Mouse (Mus musculus) limb, embryonic 11.5 days (tissue): ENCODE results near the gene H2-T24. TPM values are rescaled to one million over a fixed set of nuclear protein-coding genes. Genes with fewer than 3 reads are reported as not detected.

ENCODE experiments used
- ATAC-seq: fragments of 200-750 bp; cut with Nextera tagmentation; 2 replicates; pipeline ENCODE4 v1.8.0; 2017; ENCODE audit warnings: low read depth; ENCODE audit not compliant: insufficient number of reproducible peaks, low FRiP score, low TSS enrichment
- DNase-seq: peaks from one replicate; pipeline ENCODE4 v3.0.0-alpha.2; 2015; ENCODE audit warnings: low spot score
- H3K27ac ChIP-seq: fragments of 300-500 bp; sonication (generic); replicated peaks from 2 replicates; pipeline ENCODE4 v1.5.1; 2014; ENCODE audit warnings: low read depth, mild to moderate bottlenecking, low read length
- H3K27me3 ChIP-seq: fragments of 300-500 bp; sonication (generic); 2 replicates; pipeline ENCODE4 v1.6.1; 2014; ENCODE audit warnings: mild to moderate bottlenecking, low read length, mixed read lengths; ENCODE audit not compliant: control insufficient read depth, insufficient read depth
- H3K36me3 ChIP-seq: fragments of 300-500 bp; sonication (generic); 2 replicates; pipeline ENCODE4 v1.6.1; 2014; ENCODE audit warnings: mild to moderate bottlenecking, low read length, moderate library complexity, mixed read lengths; ENCODE audit not compliant: control insufficient read depth, insufficient read depth
- H3K4me1 ChIP-seq: fragments of 300-500 bp; sonication (generic); 2 replicates; pipeline ENCODE4 v1.6.1; 2014; ENCODE audit warnings: low read length, mixed read lengths; ENCODE audit not compliant: control insufficient read depth, insufficient read depth
- H3K4me2 ChIP-seq: fragments of 300-500 bp; sonication (generic); 2 replicates; pipeline ENCODE4 v1.6.1; 2014; ENCODE audit warnings: low read depth, mild to moderate bottlenecking, moderate library complexity; ENCODE audit not compliant: severe bottlenecking
- H3K4me3 ChIP-seq: fragments of 300-500 bp; sonication (generic); 2 replicates; pipeline ENCODE4 v1.5.1; 2014; ENCODE audit warnings: low read depth, low read length
- H3K9ac ChIP-seq: fragments of 300-500 bp; sonication (generic); 2 replicates; pipeline ENCODE4 v1.6.1; 2014; ENCODE audit warnings: mild to moderate bottlenecking, low read length
- H3K9me3 ChIP-seq: fragments of 300-500 bp; sonication (generic); 2 replicates; pipeline ENCODE4 v1.6.1; 2016; ENCODE audit warnings: low read length; ENCODE audit not compliant: control insufficient read depth
- WGBS: fragments of 180-500 bp; shearing (Covaris S2); extraction: QIAGEN DNeasy Blood & Tissue Kit; methylation state at CpG from one replicate; pipeline ENCODE4 v1.1.7; 2014; 5-methylcytosine and 5-hydroxymethylcytosine counted together
- polyA plus RNA-seq: library from polyadenylated mRNA; unstranded; fragments of >200 nt; fragmentation: Nextera tagmentation; extraction: Ambion mirVana; gene quantifications from 2 replicates; pipeline ENCODE4 v1.2.1, GENCODE M21; 2014

Gene H2-T24
- polyA plus RNA-seq, 1 experiment from 2014 or later = 2.3 TPM

GRCm38 (mm10) chr17:35991781-35992180 is 28.6 kb downstream of the H2-T24 start:
- WGBS = 58% methylated on average over 10 of the region's 10 CpGs
- peaks cover 7% of the 10 kb centered on the region; the same call in 1 of the 2 replicates for H3K4me1 ChIP-seq
- H3K27ac ChIP-seq = no peak overlapping the region
- ATAC-seq (no peak), DNase-seq (no peak)
- no peak overlapping the region for H3K4me3 ChIP-seq
- H3K9ac ChIP-seq = no peak overlapping the region
- peaks cover 6% of the 10 kb centered on the region; the same call in 1 of the 2 replicates for H3K36me3 ChIP-seq
- H3K27me3 ChIP-seq = no peaks in the 10 kb centered on the region
- no peaks in the 10 kb centered on the region for H3K9me3 ChIP-seq
- no peak overlapping the region for H3K4me2 ChIP-seq

DNA sequence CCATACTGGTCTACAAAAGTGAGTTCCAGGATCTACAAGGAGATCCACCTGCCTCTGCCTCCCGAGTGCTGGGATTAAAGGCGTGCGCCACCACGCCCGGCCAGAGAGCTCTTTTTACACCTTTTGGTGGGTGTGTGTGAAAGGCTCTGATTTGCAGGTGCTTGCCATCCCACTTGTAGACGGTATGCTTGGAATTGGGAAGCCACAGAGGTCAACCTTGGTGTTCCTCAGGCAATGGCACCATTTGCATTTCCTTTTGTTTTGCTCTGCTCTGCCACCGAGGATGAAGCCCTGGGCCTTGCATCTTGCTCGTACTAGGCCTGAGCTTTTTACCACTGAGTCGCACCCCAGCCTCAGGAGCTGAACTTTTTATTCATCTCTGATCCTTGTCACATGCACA is 38.6 kb downstream of the H2-T24 start:
- ATAC-seq (no peak), DNase-seq (no peak)
- no peaks in the 10 kb centered on the region for H3K27me3 ChIP-seq
- 92% methylated on average over 9 of the region's 9 CpGs for WGBS
- H3K9me3 ChIP-seq = no peaks in the 10 kb centered on the region
- H3K4me3 ChIP-seq = no peak overlapping the region; the same call in 1 of the 2 replicates
- H3K27ac ChIP-seq = no peak overlapping the region
- no peak overlapping the region for H3K4me2 ChIP-seq
- peaks cover 17% of the 10 kb centered on the region; the same call in 1 of the 2 replicates for H3K36me3 ChIP-seq
- H3K9ac ChIP-seq = no peak overlapping the region
- peaks cover 10% of the 10 kb centered on the region for H3K4me1 ChIP-seq

GRCm38 (mm10) chr17:35980363-35980754 is 40.0 kb downstream of the H2-T24 start:
- under 1% methylated on average over 29 of the region's 29 CpGs for WGBS
- Histone ChIP-seq H3K9ac (peak overlapping the region; percentile 77), H3K4me1 (peaks cover 10% of the 10 kb centered on the region), H3K27me3 (no peaks in the 10 kb centered on the region), H3K9me3 (no peaks in the 10 kb centered on the region), H3K27ac (peak overlapping the region; percentile 90), H3K4me3 (peak overlapping the region; percentile 82), H3K36me3 (peaks cover 17% of the 10 kb centered on the region; the same call in 1 of the 2 replicates), H3K4me2 (peak overlapping the region; percentile 90)
- DNase-seq (peak; percentile 60), ATAC-seq (peak; percentile 28; the same call in 1 of the 2 replicates)

DNA sequence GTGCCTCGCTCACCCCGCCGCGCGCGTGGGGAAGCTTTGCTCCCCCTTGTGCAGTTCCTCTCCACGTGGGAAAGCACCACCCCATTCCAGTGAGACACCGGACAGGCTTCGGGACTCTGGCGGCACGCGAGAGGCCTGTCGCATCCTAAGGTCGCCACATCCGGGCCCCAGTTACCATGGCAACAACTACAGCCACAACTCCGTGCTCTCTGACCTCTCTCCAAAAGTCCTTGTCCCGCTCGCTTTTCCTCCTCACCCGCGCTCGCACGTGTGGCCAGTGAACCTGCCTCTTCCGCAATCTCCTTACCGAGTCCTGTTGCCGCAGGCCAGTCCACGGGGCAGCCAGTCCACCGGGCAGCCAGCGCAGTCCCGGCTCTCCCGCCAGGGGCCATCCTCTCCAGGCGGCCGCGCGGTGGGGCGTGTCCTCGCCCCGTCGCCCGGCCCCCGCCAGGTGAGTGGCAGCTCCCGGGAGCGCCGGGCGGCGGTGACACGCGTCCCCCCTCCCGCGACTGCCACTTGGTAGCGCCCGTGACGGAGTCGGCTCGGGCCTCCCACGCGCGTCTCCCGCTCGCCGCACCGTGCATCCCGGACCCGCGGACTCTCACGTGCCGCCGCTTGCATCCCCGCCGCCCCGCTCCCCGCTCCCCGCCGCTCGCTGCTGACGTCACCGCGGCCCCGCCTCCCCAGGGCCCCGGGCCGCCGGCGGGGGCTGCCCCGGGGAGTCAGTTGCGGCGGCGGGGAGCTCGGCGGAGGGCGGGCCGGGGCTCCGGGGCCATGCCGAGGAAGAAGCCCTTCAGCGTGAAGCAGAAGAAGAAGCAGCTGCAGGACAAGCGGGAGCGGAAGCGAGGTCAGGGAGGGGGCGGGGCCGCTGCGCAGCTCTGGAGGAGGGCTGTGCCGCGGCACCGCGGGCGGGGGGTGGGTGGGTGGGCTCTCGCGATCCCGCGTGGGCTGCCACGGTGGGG is 40.7 kb downstream of the H2-T24 start, which contains the start of the genes Gnl1 and Prr3:
Gnl1 (plus strand) TSS at position 451 of the 962 bp plus-strand sequence.
Prr3 (minus strand) TSS at position 836 of the 962 bp plus-strand sequence.
- peak within 1 kb of the TSS; percentile 90 for H3K4me2 ChIP-seq
- H3K9ac ChIP-seq = peak within 1 kb of the TSS; percentile 77
- H3K4me3 ChIP-seq = peak within 1 kb of the TSS; percentile 82
- no peaks in the 10 kb centered on the region for H3K27me3 ChIP-seq
- peak within 1 kb of the TSS; percentile 90 for H3K27ac ChIP-seq
- peaks cover 15% of the 10 kb centered on the region; the same call in 1 of the 2 replicates for H3K36me3 ChIP-seq
- DNase-seq (peak; percentile 96), ATAC-seq (peak; percentile 81)
- H3K4me1 ChIP-seq = peaks cover 10% of the 10 kb centered on the region
- under 1% methylated on average over 83 of the region's 109 CpGs for WGBS
- no peaks in the 10 kb centered on the region for H3K9me3 ChIP-seq

DNA sequence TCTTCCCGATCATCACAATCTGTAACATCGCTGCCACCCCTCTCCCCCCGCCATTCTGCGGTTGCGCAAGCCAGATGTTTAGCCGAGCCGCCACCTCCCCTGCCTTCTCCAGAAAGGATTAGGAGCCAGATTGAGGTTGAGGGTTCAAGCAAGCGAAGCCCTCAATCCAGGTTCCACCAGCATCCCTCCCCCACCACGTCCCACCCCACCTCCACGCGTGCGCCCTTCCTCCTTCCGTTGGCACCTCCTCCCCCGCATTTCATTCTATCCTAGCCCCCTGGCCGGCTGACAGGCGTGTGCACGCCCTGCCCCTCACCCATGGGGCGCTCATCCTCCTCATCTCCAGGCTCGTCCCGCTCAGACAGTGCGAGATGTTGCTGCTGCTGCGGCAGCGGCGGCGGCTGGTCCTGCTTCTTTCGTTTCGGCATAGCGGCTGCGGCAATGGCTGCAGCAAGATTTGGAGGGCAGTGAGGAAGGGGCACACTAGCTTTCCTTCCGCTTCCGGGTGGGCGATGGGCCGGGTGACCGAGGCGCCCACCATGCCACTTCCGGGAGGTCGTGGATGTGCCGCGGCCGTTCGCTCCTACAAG is 41.5 kb downstream of the H2-T24 start:
- Histone ChIP-seq H3K4me3 (peak overlapping the region; percentile 82), H3K4me1 (peaks cover 10% of the 10 kb centered on the region), H3K9ac (peak overlapping the region; percentile 77), H3K4me2 (peak overlapping the region; percentile 90), H3K27ac (peak overlapping the region; percentile 90), H3K36me3 (peaks cover 16% of the 10 kb centered on the region; the same call in 1 of the 2 replicates), H3K9me3 (no peaks in the 10 kb centered on the region; the same call in 1 of the 2 replicates), H3K27me3 (no peaks in the 10 kb centered on the region)
- DNase-seq (peak; percentile 91), ATAC-seq (peak; percentile 79)
- under 1% methylated on average over 39 of the region's 41 CpGs for WGBS

DNA sequence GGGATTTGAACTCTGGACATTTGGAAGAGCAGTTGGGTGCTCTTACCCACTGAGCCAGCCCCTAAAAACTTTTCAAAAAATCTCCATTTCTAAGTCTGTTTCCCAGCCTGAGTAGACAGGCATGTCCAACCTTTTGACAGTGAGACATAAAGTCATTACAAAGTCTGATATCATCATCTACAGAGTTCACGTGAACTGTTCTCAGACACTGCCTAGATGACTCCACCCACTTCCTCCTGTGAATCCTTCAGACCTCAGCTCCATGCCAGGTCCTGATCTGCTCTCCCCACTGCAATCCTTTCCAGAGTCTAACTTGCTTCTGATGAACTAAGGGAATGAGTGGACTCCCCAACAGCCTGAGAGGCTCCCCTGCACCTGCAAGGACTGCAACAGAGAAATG is 48.2 kb downstream of the H2-T24 start:
- Histone ChIP-seq H3K9ac (no peak overlapping the region), H3K27me3 (no peaks in the 10 kb centered on the region), H3K9me3 (no peaks in the 10 kb centered on the region; the same call in 1 of the 2 replicates), H3K4me2 (no peak overlapping the region), H3K4me1 (peaks cover 5% of the 10 kb centered on the region), H3K4me3 (no peak overlapping the region), H3K36me3 (peaks cover 2% of the 10 kb centered on the region; the same call in 1 of the 2 replicates), H3K27ac (no peak overlapping the region)
- ATAC-seq = no peak
- WGBS = 93% methylated on average over 1 of the region's 1 CpGs
- no peak for DNase-seq

- H3K27ac ChIP-seq = no peak within 1 kb of the TSS
- H3K4me1 ChIP-seq = peaks cover 5% of the 10 kb centered on the region
- peaks cover 2% of the 10 kb centered on the region; the same call in 1 of the 2 replicates for H3K36me3 ChIP-seq
- WGBS = 1% methylated on average over 68 of the region's 68 CpGs
- DNase-seq (peak; percentile 99), ATAC-seq (peak; percentile 96)
- H3K4me3 ChIP-seq = peak within 1 kb of the TSS; percentile 94
- H3K27me3 ChIP-seq = no peaks in the 10 kb centered on the region
- H3K9ac ChIP-seq = peak within 1 kb of the TSS; percentile 74
- H3K4me2 ChIP-seq = peak within 1 kb of the TSS; percentile 81
- H3K9me3 ChIP-seq = no peaks in the 10 kb centered on the region; the same call in 1 of the 2 replicates
Measured at GRCm38 (mm10) chr17:35969418-35970389, 50.7 kb downstream of the H2-T24 start, which contains the start of gene Abcf1. TSS of gene Abcf1 (minus strand) at chr17:35969761.
